In the genomic region with DNA sequence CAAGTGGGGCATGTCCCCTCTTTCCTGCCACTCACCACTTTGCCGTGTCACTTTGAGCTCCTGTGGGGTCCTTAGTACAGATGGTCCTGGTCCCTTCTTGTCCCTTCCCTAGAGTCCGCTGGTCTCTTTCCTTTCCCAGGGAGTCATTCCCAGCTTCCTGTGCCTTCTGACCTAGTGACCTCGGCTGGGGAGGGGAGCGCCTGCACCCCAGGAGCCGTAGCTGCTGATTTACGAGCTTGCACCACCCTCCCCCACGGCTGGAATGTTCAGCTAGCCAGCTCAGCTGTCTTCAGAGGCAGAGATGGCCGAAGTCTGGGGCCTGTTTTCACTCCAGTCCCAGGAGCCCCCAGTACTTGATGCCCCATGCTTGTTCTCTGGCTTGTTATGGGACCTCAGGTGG, we compare ENCODE assay signal across 8 mouse cellular contexts. TPM values are rescaled to one million over a fixed set of nuclear protein-coding genes. Genes with fewer than 3 reads are reported as not detected.
DNase-seq lines count a peak whose midpoint lies in the region.

No protein-coding gene starts in this region.

- DNase-seq in urinary bladder, postnatal 25 days (ENCODE audit: low spot score): peak; percentile 43
- no peak for DNase-seq in urinary bladder, adult 18-20 months (ENCODE audit: low spot score in 2 of 2)
- DNase-seq in heart, postnatal 14 days: peak; percentile 46 to 60
- DNase-seq in liver: peak; percentile 73
- peak; percentile 92 for DNase-seq in yolk sac, embryonic 10.5 days (ENCODE audit: low spot score)
- DNase-seq in MN1 (ENCODE audit: low spot score): no peak
- DNase-seq in layer of hippocampus, postnatal 36 days: no peak
- DNase-seq in spleen, postnatal 36 days (ENCODE audit: low spot score in 2 of 2): no peak

- intact Hi-C loops in heart, postnatal 14 days (cut with DNase I): no loop called here

RNA-seq across cellular contexts. Expression of gene Llgl2, which starts 8.7 kb away (rescaled TPM):
- 10 to 100 TPM; 15.0 to 18.2 TPM for total RNA-seq in heart, postnatal 14 days (2021)
- total RNA-seq in layer of hippocampus, postnatal 36 days (2021): 1 to 10 TPM; 1.2 to 2.4 TPM

RNA-seq across cellular contexts. Expression of gene Tsen54, which starts 18.0 kb away (rescaled TPM):
- total RNA-seq in heart, postnatal 14 days (2021): 10 to 100 TPM in 1 of 2 experiments, 1 to 10 TPM in 1; 8.7 to 12.1 TPM
- 10 to 100 TPM; 12.0 to 12.7 TPM for total RNA-seq in layer of hippocampus, postnatal 36 days (2021)

RNA-seq across cellular contexts. Expression of gene Caskin2, which starts 19.1 kb away (rescaled TPM):
- total RNA-seq in heart, postnatal 14 days (2021): 10 to 100 TPM; 54.0 to 54.9 TPM
- total RNA-seq in layer of hippocampus, postnatal 36 days (2021): 10 to 100 TPM; 19.5 to 19.6 TPM

RNA-seq across cellular contexts. Expression of gene Myo15b, which starts 25.7 kb away (rescaled TPM):
- total RNA-seq in heart, postnatal 14 days (2021): under 1 TPM; 0.07 to 0.14 TPM
- under 1 TPM in 1 of 2 experiments, not detected in 1; 0.20 TPM for total RNA-seq in layer of hippocampus, postnatal 36 days (2021)

Comparison
In these comparisons a context has a peak if more than half of its experiments do, and no peak if none do; other contexts are left out.
1. DNase-seq: peak in urinary bladder, postnatal 25 days (single experiment), heart, postnatal 14 days (2 of 2), liver (single experiment) and yolk sac, embryonic 10.5 days (single experiment); none in urinary bladder, adult 18-20 months (0 of 2), MN1 (single experiment), layer of hippocampus, postnatal 36 days (0 of 2) and spleen, postnatal 36 days (0 of 2).
2. RNA of gene Llgl2, which starts 8.7 kb away (total RNA-seq): 15.0 to 18.2 TPM in heart, postnatal 14 days; 1.2 to 2.4 TPM in layer of hippocampus, postnatal 36 days; every median in the first group is over 4 times any median in the second.